Mouse (Mus musculus): ENCODE data around the gene Gm10073.

DNA sequence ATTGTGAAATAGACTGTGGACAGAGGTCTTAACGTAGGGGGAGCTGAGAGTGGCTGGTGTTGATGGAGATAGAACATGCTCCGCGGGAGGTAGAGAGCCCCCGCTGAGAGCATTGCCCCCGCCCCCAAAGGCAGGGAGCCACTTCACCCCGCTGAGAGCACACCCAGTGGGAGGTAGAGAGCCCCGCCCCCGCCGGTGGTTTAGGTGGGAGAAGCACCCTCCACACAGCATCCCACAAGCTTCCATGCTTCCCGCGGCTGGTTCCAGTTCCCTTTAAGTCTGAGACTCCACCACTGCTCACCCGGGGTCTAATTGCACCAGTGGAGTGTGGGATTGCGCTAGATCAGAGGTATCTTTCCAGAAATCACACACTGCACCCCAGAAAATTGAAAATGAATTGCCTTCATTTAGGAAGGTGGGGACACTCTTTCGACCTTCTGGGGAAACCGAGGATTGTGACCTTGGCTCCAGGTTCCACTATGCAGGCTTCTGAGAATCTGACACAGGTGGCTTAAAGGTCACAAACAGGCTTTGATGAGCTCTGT lies 33.4 kb upstream of the Gm10073 start:
- no peak for TF ChIP-seq POLR2A (IDR thresholded peaks at IDR 0.05; ENCODE audit: borderline replicate concordance, extremely low read depth, insufficient read depth, insufficient read length, poor library complexity, severe bottlenecking)
- no peak for TF ChIP-seq CTCF (IDR thresholded peaks at IDR 0.05; ENCODE audit: borderline replicate concordance, extremely low read depth, insufficient read depth, insufficient read length)

All from brain, embryonic 14.5 days (tissue).